Mouse (Mus musculus) MEL (cell line): Measurements from ENCODE around the gene Cadps. TPM values are rescaled to one million over a fixed set of nuclear protein-coding genes. Genes with fewer than 3 reads are reported as not detected.

Source experiments
- DNase-seq: peaks from one replicate; pipeline ENCODE4 v3.0.0; 2011; ENCODE audit warnings: low read depth, low spot score
- H3K27ac ChIP-seq: 2 replicates; pipeline ENCODE4 v1.5.1; 2012; ENCODE audit warnings: low read depth, mild to moderate bottlenecking, control low read depth, low read length, moderate library complexity; ENCODE audit not compliant: control insufficient read depth
- H3K27me3 ChIP-seq, 2 experiments: fragments of 150-350 bp in 1 of 2; sonication (generic) in 1 of 2; 2 replicates each; pipeline ENCODE4 v1.6.1; 2012; ENCODE audit warnings: low read length in 2 of 2, mild to moderate bottlenecking in 2 of 2, improper control_type of control experiment in 1 of 2, moderate library complexity in 1 of 2; ENCODE audit not compliant: insufficient read depth in 2 of 2, control insufficient read depth in 1 of 2
- H3K36me3 ChIP-seq, 2 experiments: 2 replicates each; pipeline ENCODE4 v1.6.1; 2012 to 2014; ENCODE audit warnings: low read length in 2 of 2, improper control_type of control experiment in 1 of 2, inconsistent platforms in 1 of 2, mild to moderate bottlenecking in 1 of 2; ENCODE audit not compliant: insufficient read depth in 2 of 2, control insufficient read depth in 1 of 2
- H3K4me1 ChIP-seq, 2 experiments: fragments of 150-350 bp in 1 of 2; sonication (generic) in 1 of 2; 2 replicates each; pipeline ENCODE4 v1.6.1; 2012; ENCODE audit warnings: low read length in 2 of 2, improper control_type of control experiment in 1 of 2, mild to moderate bottlenecking in 1 of 2; ENCODE audit not compliant: insufficient read depth in 2 of 2, control insufficient read depth in 1 of 2
- H3K4me3 ChIP-seq, 2 experiments: fragments of 150-350 bp in 1 of 2; sonication (generic) in 1 of 2; 2 replicates each; pipeline ENCODE4 v1.5.1; 2012; ENCODE audit warnings: low read depth in 2 of 2, low read length in 2 of 2, mild to moderate bottlenecking in 2 of 2, moderate library complexity in 2 of 2, control low read depth in 1 of 2, improper control_type of control experiment in 1 of 2; ENCODE audit not compliant: control insufficient read depth in 1 of 2, insufficient read depth in 1 of 2
- H3K79me2 ChIP-seq: 2 replicates; pipeline ENCODE4 v1.6.1; 2012; ENCODE audit warnings: mild to moderate bottlenecking, low read length, moderate library complexity; ENCODE audit not compliant: control insufficient read depth, poor library complexity, insufficient read depth
- H3K9ac ChIP-seq: 2 replicates; pipeline ENCODE4 v1.6.1; 2012; ENCODE audit warnings: low read depth, mild to moderate bottlenecking, control low read depth, low read length, moderate library complexity; ENCODE audit not compliant: control insufficient read depth, poor library complexity, severe bottlenecking
- H3K9me3 ChIP-seq: fragments of 150-350 bp; sonication (generic); replicated peaks from 2 replicates; pipeline ENCODE4 v1.6.1; 2012; ENCODE audit warnings: mild to moderate bottlenecking, low read length, improper control_type of control experiment, moderate library complexity; ENCODE audit not compliant: insufficient read depth
- BHLHE40 ChIP-seq: IDR thresholded peaks from 2 replicates; pipeline ENCODE4 v1.6.1; 2012; ENCODE audit warnings: low read depth, mild to moderate bottlenecking, inconsistent platforms, low read length, improper control_type of control experiment, borderline replicate concordance
- CHD2 ChIP-seq: IDR thresholded peaks from 2 replicates; pipeline ENCODE4 v1.6.1; 2011; ENCODE audit warnings: low read length, improper control_type of control experiment
- ETS1 ChIP-seq: IDR thresholded peaks from 2 replicates; pipeline ENCODE4 v1.6.1; 2012; ENCODE audit warnings: low read depth, mild to moderate bottlenecking, inconsistent platforms, low read length, improper control_type of control experiment, moderate library complexity
- GABPA ChIP-seq: IDR thresholded peaks from 2 replicates; pipeline ENCODE4 v1.6.1; 2012; ENCODE audit warnings: low read depth, mild to moderate bottlenecking, inconsistent platforms, low read length, improper control_type of control experiment, moderate library complexity
- MAX ChIP-seq: IDR thresholded peaks from 2 replicates; pipeline ENCODE4 v1.6.1; 2011; ENCODE audit warnings: low read length, improper control_type of control experiment
- MAZ ChIP-seq: IDR thresholded peaks from 2 replicates; pipeline ENCODE4 v1.6.1; 2012; ENCODE audit warnings: low read depth, mild to moderate bottlenecking, inconsistent platforms, low read length, improper control_type of control experiment
- MEF2A ChIP-seq: IDR thresholded peaks from 2 replicates; pipeline ENCODE4 v1.6.1; 2014; ENCODE audit warnings: low read depth, mild to moderate bottlenecking, inconsistent platforms, low read length, improper control_type of control experiment; ENCODE audit not compliant: poor library complexity, insufficient replicate concordance, severe bottlenecking; ENCODE audit errors: extremely low read depth
- MXI1 ChIP-seq: IDR thresholded peaks from 2 replicates; pipeline ENCODE4 v1.6.1; 2011; ENCODE audit warnings: mild to moderate bottlenecking, low read depth, low read length, improper control_type of control experiment
- MYB ChIP-seq: IDR thresholded peaks from 2 replicates; pipeline ENCODE4 v1.6.1; 2011; ENCODE audit warnings: mild to moderate bottlenecking, low read depth, low read length, improper control_type of control experiment
- POLR2AphosphoS5 ChIP-seq: IDR thresholded peaks from 2 replicates; pipeline ENCODE4 v1.6.1; 2012; ENCODE audit warnings: low read depth, borderline replicate concordance, mild to moderate bottlenecking, inconsistent platforms, low read length, moderate library complexity, mixed read lengths
- RCOR1 ChIP-seq: IDR thresholded peaks from 2 replicates; pipeline ENCODE4 v1.6.1; 2012; ENCODE audit warnings: low read depth, mild to moderate bottlenecking, inconsistent platforms, low read length, improper control_type of control experiment
- TAL1 ChIP-seq: IDR thresholded peaks from 2 replicates; pipeline ENCODE4 v1.6.1; 2012; ENCODE audit warnings: mild to moderate bottlenecking, inconsistent platforms, low read length, moderate library complexity, mixed read lengths
- TCF12 ChIP-seq: IDR thresholded peaks from 2 replicates; pipeline ENCODE4 v1.6.1; 2014; ENCODE audit warnings: low read depth, mild to moderate bottlenecking, inconsistent platforms, low read length, improper control_type of control experiment, moderate library complexity
- USF2 ChIP-seq, 2 experiments: IDR thresholded peaks; 2 replicates each; pipeline ENCODE4 v1.6.1; 2011 to 2012; ENCODE audit warnings: improper control_type of control experiment in 2 of 2, low read length in 2 of 2, borderline replicate concordance in 1 of 2, inconsistent platforms in 1 of 2, low read depth in 1 of 2, mild to moderate bottlenecking in 1 of 2; ENCODE audit not compliant: insufficient read depth in 1 of 2
- polyA plus RNA-seq, 2 experiments: library from polyadenylated mRNA; stranded (reverse) in 1 of 2; unstranded in 1 of 2; fragments of >175 nt in 1 of 2; fragments of >200 nt in 1 of 2; gene quantifications; 2 replicates each; pipeline versions ENCODE4 v1.2.1 to v1.2.4; 2012; ENCODE audit warnings: low replicate concordance in 2 of 2, low read depth in 1 of 2; ENCODE audit not compliant: insufficient read length in 2 of 2, insufficient read depth in 1 of 2, missing spikeins in 1 of 2
- total RNA-seq: library from RNA; depleted of rRNA; stranded (reverse); fragments of 300-350 nt; gene quantifications from 2 replicates; pipeline ENCODE4 v1.2.3, GENCODE M21; 2012

Cadps gene
- total and polyA plus RNA-seq, 3 experiments = not detected

DNA sequence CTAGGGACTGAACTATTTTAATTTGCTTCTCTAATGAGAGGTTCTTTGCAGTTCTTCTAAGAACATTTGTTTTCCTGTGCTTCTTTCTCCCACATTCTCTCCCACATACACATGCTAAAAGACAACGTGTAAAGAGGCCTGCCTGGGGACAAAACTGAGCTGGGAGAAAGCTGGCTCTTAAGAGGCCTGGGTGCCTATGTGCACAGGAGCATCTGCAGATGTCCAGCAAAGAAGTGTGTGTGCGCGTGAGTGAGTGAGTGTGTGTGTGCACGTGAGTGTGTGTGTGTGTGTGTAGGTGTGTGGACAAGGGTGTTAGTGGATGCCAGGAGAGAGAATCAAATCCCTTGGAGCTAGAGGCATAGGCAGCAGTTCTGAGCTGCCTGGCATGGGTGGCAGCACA, 44.9 kb downstream of the Cadps start:
- Histone ChIP-seq H3K79me2 (no peaks in the 10 kb centered on the region), H3K36me3 (no peaks in the 10 kb centered on the region), H3K4me3 (no peak overlapping the region), H3K9ac (no peak overlapping the region), H3K9me3 (no peaks in the 10 kb centered on the region), H3K27ac (no peak overlapping the region), H3K27me3 (no peaks in the 10 kb centered on the region), H3K4me1 (no peaks in the 10 kb centered on the region)
- DNase-seq = no peak
- TF ChIP-seq MAZ = no peak

DNA sequence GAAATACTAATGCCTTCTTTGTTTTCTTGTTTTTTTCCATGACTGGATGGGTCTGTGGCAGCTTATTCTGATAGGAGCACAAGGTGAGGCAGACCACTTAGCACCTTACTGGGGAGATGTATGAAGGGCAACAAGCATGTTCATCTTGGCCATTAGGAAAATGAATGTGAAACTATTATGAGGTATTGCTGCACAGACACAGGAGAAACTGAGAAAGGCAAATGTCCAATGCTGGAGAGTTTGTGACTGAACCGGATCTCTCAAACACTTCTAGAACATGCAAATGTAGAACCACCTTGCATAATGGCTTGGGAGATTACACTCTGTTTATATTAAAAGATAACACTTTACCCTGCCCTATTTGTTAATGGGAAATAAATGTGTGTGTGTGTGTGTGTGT, 54.0 kb downstream of the Cadps start:
- Histone ChIP-seq H3K4me3 (no peak overlapping the region), H3K36me3 (no peaks in the 10 kb centered on the region), H3K27me3 (no peaks in the 10 kb centered on the region), H3K4me1 (no peaks in the 10 kb centered on the region), H3K79me2 (no peaks in the 10 kb centered on the region), H3K27ac (no peak overlapping the region), H3K9ac (no peak overlapping the region), H3K9me3 (no peaks in the 10 kb centered on the region)
- no peak for DNase-seq
- TF ChIP-seq MEF2A = no peak
- TF ChIP-seq POLR2AphosphoS5 = no peak
- no peak for TF ChIP-seq GABPA
- no peak for TF ChIP-seq USF2 (IDR thresholded peaks at IDR 0.05; ENCODE audit: borderline replicate concordance in 1 of 2, insufficient read depth in 1 of 2, low read depth in 1 of 2, low read length in 2 of 2)
- no peak for TF ChIP-seq RCOR1
- TF ChIP-seq TCF12 = no peak
- no peak for TF ChIP-seq CHD2

- Histone ChIP-seq H3K4me1 (no peaks in the 10 kb centered on the region), H3K9ac (no peak overlapping the region), H3K79me2 (no peaks in the 10 kb centered on the region), H3K4me3 (no peak overlapping the region), H3K9me3 (no peaks in the 10 kb centered on the region), H3K36me3 (no peaks in the 10 kb centered on the region), H3K27ac (no peak overlapping the region), H3K27me3 (no peaks in the 10 kb centered on the region)
- DNase-seq = no peak
- no peak for TF ChIP-seq RCOR1
- TF ChIP-seq BHLHE40 = no peak
- no peak for TF ChIP-seq MAX
- TF ChIP-seq MXI1 = no peak
- no peak for TF ChIP-seq GABPA
- no peak for TF ChIP-seq MYB
- TF ChIP-seq MAZ = no peak
- TF ChIP-seq ETS1 = no peak
- no peak for TF ChIP-seq TAL1
Observed at GRCm38 (mm10) chr14:12753237-12753636, 69.6 kb downstream of the Cadps start.
